Mouse (Mus musculus) adrenal gland, adult 18-20 months (tissue): ENCODE data around the gene Bin2. TPM values are rescaled to one million over a fixed set of nuclear protein-coding genes. Genes with fewer than 3 reads are reported as not detected.

Experiments used
- microRNA-seq, 2 experiments: library from miRNA; unstranded; fragments of <30 nt; microRNA quantifications; one replicate each; pipeline ENCODE4 v1.2.0; 2021; ENCODE audit warnings: borderline number of aligned reads in 2 of 2
- total RNA-seq, 2 experiments: library from RNA; stranded (reverse); gene quantifications; 1 replicate in 1 of 2; 2 replicates in 1 of 2; pipeline ENCODE4 v1.2.3; 2021

Bin2 gene
- total RNA-seq, 2 experiments from 2014 or later: 1.8 to 4.3 TPM

Small RNA genes lying within 50 kb of the gene (microRNA-seq; reads per million reads assigned to microRNA genes)
- 0 reads per million in 2 experiments for gene Mir6961

Other genes with a start within 250 kb of the Bin2 start
- gene Gm5475, start 247.4 kb downstream of the Bin2 start, total RNA-seq: not detected
- 100 to 1,000 TPM; 110 to 132 TPM for gene Slc11a2, start 244.5 kb downstream of the Bin2 start, total RNA-seq
- gene Letmd1, start 200.5 kb downstream of the Bin2 start, total RNA-seq: 100 to 1,000 TPM; 147 to 279 TPM
- 1 to 10 TPM; 5.3 to 5.5 TPM for gene Csrnp2, start 174.1 kb downstream of the Bin2 start, total RNA-seq
- gene Tfcp2, start 117.5 kb downstream of the Bin2 start, total RNA-seq: 10 to 100 TPM; 16.6 to 17.6 TPM
- 10 to 100 TPM; 13.1 to 16.4 TPM for gene Pou6f1, start 69.6 kb downstream of the Bin2 start, total RNA-seq
- gene Dazap2, start 54.2 kb downstream of the Bin2 start, total RNA-seq: 100 to 1,000 TPM; 169 to 241 TPM
- gene Smagp, start 32.6 kb downstream of the Bin2 start, total RNA-seq: 10 to 100 TPM; 41.3 to 51.6 TPM
- gene Cela1, start 18.4 kb upstream of the Bin2 start, total RNA-seq: 10 to 100 TPM; 46.7 to 87.1 TPM
- 1 to 10 TPM; 4.2 to 5.6 TPM for gene Galnt6, start 59.8 kb upstream of the Bin2 start, total RNA-seq
- 1 to 10 TPM; 3.9 to 6.1 TPM for gene Slc4a8, start 92.2 kb upstream of the Bin2 start, total RNA-seq
- 1 to 10 TPM; 2.8 to 3.6 TPM for gene Scn8a, start 200.3 kb upstream of the Bin2 start, total RNA-seq